Mouse (Mus musculus) myocyte (in vitro differentiated cells): ENCODE measurements around the gene Kcna1.

Experiments
- CEBPB ChIP-seq: IDR thresholded peaks from 2 replicates; pipeline ENCODE4 v1.6.1; 2011; ENCODE audit warnings: mild to moderate bottlenecking, moderate library complexity; ENCODE audit not compliant: poor library complexity, insufficient read depth, severe bottlenecking
- E2F4 ChIP-seq: IDR thresholded peaks from one replicate; pipeline ENCODE4 v1.6.1; 2011; ENCODE audit warnings: mild to moderate bottlenecking, control low read depth, moderate library complexity; ENCODE audit not compliant: insufficient read depth
- MAX ChIP-seq: IDR thresholded peaks from one replicate; pipeline ENCODE4 v1.6.1; 2011; ENCODE audit warnings: low read depth, mild to moderate bottlenecking, control low read depth
- POLR2A ChIP-seq: IDR thresholded peaks from one replicate; pipeline ENCODE4 v1.6.1; 2011; ENCODE audit warnings: low read depth, mild to moderate bottlenecking, control low read depth, moderate library complexity; ENCODE audit not compliant: insufficient read length
- POLR2AphosphoS2 ChIP-seq: IDR thresholded peaks from one replicate; pipeline ENCODE4 v1.6.1; 2011; ENCODE audit warnings: low read depth, control low read depth; ENCODE audit not compliant: insufficient read length
- TCF12 ChIP-seq: IDR thresholded peaks from one replicate; pipeline ENCODE4 v1.6.1; 2011; ENCODE audit warnings: mild to moderate bottlenecking, control low read depth; ENCODE audit not compliant: poor library complexity, insufficient read depth, severe bottlenecking
- TCF3 ChIP-seq: IDR thresholded peaks from one replicate; pipeline ENCODE4 v1.6.1; 2011; ENCODE audit warnings: low read depth, control low read depth; ENCODE audit not compliant: insufficient read length

DNA sequence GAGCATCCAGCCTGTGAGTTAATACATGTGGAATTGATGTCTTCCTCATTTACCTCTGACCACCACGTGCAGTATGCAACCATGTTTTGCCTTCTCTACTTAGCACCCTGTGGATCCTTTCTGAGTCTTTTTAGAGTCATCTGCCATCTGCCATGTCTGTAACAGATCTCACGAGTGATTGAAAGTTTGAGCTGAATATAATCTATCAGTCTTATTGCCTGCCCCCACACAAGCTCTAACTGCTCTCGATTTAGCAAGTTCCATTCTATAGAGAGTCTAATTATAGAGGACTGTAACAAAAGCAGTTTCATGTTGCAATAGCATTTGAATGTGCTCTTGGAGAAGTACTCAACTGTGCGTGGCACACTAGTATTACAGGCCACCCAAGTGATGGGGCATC, 27.7 kb downstream of the Kcna1 start:
- TF ChIP-seq POLR2A (no peak), MAX (no peak), E2F4 (no peak), CEBPB (no peak), POLR2AphosphoS2 (no peak), TCF3 (no peak), TCF12 (no peak)
